Mouse (Mus musculus): ENCODE results near the gene Mtcp1.

Mtcp1 gene

DNA sequence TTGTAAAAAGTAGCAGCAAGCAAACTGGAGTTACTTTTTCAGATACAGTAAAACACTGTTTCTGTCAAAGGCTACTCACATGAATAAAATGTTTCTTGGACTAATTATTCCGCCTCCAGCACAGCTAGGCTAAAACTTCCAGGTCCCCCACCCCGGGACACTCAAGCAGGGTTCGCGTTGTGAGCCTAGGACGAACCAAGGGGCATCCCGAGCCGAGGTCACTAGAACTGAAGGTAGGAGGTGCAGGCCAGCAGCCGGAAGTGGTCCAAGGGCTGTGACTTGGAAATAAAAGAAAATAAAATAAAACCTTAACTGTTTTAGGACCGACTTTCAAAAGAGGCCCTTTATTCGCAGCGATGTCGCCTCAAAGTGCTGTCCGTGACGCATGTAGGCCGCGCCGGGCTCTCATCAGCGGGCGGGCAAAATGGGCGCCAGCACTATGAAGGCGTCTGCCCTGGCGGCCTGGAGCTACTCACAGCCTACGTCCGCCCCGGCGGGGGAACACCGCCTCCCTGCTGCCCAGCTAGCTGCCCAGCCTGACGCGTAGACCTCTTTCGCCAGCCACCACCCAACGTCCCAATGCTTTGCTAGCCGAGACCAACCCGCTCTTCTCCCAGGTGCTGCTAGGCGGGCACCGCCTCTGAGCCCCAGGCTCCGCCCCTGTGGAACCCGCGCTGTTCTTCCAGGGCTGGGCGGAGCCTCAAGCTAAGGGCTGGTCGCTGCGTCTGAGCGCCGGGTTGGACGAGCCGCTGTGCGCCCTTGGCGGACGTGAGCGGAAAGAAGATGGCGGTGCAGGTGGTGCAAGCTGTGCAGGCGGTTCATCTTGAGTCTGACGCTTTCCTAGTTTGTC, at the start of gene Mtcp1, which contains the start of the genes Cmc4 and Brcc3:
Mtcp1 (minus strand) TSS at position 653 of the 850 bp plus-strand sequence.
Cmc4 (minus strand) TSS at position 649 of the 850 bp plus-strand sequence.
Brcc3 (plus strand) TSS at position 693 of the 850 bp plus-strand sequence.
- peak; percentile 74 for DNase-seq

DNA sequence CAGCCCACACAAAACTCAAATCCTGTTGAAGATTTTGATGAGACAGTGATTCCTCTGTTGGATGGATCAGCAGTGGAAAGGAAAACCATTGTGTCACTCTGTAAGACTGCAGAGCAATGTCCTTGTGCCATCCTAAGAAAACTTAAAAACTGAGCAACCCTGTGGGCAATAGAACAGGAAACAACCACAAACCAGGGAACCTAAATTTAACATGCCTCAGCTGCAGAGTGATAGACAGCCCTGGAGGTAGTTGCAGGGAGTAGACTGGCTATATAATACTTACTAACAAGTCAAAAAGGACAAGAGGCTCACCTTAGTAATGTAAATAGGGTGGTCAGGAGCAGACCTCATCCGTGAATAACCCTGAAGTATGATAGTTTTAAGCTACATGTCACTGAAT, 38.2 kb upstream of the Mtcp1 start:
- DNase-seq: no peak

DNA sequence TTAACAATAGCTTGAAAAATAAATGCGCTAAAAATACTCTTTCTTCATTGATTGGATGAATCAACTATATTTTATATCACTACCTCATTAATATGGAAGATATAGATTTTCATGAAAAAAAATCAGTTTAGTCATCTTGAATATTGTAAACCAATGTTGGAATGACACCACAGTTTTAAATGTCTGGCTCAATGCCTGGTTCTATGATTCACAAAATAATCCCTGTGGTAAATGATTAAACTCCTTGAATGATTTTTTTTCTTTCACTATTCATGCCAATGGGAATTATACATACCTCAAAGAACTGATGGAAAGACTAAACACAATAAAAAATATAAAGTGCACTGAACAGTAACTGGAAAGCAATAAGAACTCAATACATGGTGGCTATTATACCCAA, 6.7 kb downstream of the Mtcp1 start:
- no peak for DNase-seq

DNA sequence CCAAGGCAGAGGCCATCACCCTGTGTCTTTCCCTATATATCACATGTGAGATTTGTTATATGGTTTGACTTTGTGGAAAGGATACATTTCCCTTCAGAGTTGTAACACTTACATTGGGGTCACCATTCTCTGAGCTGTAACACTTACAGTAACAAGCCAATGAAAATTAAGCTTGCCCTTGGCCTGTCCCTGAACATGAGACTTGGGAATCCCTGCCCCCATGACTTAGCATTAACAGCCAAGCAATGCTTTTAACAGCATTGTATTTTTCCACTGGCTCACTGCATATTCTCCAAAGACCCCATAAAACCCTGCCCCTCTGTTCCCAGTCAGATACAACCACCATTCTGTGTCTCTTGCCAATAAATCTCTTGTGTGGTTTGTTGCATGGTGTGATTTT, 13.0 kb downstream of the Mtcp1 start:
- DNase-seq: no peak

DNA sequence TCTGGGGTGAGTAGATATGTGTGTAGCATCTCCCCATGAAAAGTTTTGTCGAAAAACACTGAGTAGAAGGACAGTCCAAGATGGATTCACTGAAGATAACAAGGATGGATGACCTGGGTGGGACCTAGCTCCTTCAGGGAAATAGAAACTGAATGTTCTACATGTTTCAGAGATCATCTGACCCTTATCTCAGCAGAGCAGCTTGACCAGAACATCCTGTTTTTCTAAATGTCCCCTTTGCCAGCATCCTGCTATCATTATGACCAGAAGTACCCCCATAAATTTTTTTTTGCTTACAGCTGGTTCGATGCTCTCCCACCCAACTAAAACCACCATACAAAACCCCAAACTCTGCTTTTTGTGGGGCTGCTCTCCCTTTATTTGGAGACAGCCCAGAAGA, 13.7 kb downstream of the Mtcp1 start:
- no peak for DNase-seq

DNA sequence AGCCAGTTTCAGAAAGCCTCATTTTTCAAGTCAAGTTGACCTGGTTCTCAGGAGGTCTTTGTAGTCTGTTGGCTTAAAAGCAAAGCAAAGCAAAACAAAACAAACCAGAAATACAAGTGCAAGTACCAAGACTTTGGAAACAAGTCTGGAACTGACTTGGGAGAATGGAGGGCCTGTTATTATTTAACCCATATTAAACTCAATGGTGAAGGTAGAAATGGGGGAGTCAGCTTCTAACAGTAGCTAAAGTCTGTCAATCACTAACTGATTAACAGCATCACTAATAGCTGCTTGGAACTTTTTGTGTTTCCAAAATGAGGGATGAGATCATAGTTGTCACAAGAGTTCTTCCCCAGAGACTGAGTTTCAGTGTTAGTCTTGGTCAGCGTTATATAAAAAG, 16.9 kb downstream of the Mtcp1 start:
- DNase-seq: no peak

DNA sequence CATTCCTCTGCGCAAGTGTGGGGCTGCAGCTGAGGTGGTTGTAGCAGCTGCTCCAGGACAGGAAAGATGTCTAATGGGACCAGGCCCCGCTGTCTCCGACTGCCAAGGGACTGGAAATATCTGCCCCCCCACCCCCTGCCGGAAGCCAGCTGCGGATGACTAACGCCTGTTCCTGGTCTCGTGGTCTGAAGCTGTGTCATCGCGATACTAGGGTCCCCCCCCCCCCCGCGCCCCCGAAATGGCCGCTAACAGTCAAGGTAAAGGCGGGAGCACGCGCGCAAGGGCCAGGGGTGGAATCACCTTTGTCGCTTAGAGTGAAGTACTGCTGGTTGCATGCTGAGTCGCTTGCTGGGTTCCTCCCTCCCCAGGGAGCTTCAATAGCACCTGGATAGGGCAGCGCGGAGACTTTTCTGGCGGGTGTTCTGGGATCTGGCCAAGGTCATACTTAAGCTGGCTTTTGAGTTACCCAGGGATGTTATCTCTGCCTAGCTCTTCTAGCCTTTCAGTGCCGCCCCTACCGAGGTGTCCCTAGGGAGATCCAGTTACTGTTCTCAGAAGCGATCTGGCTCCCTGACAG, 34.1 kb downstream of the Mtcp1 start, which contains the start of the genes Fundc2 and F8:
Fundc2 (plus strand) TSS at position 205 of the 577 bp plus-strand sequence.
F8 (minus strand) TSS at position 421 of the 577 bp plus-strand sequence.
- peak; percentile 72 for DNase-seq

DNA sequence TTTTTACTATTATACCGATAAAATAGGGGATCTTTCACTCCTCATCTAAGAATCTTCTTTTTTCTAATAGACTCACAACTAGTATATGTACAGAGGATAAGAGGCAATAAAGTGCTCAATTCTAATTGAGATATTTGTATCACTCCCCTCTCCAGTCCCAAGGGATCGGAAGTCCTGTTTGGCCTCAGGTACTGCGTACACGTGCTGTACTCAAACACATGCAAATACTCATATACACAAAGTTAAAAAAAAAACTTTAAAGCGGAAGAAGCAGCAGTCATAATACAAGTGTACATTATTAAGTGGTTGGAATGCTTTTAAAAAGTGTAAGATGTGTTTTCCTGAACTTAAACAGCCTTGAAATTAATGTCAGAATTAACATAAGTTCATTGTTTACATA, 34.7 kb downstream of the Mtcp1 start:
- DNase-seq: no peak

DNA sequence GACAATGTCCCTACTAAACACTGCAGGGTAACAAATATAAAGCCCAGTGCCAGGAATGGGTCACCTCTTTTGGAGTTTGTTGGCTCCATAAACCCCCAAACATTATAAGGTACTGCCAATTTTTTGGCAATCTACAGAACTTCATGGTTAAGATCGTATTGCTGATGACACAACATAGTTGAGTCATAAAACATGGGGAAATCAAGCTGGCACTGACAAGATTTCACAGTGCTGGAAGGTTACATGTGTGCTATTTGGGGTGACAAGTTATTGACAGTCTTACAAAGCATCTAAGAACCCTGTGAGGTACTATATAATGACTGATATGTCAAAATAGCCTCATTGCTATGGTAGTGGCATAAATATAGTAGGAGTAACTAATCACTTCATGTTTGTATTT, 35.2 kb downstream of the Mtcp1 start:
- no peak for DNase-seq

DNA sequence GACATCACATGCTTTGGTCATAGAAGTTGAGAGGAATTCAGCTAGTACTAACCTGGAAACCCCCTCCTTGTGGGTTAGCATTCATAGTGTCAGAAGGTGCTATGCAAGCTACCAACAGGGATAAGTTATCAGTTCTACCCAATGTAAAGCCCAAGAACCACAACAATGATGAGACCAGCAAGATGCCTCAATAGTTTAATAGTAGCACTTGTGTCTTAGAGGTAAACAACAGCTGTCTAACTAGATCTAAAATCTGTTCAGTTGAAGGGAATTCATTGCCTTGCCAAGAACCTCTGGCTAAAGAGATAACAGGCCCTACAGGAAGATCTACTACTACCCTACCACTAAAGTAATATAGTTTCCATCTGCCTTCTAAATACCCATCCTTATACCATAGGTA, 39.6 kb downstream of the Mtcp1 start:
- no peak for DNase-seq

DNA sequence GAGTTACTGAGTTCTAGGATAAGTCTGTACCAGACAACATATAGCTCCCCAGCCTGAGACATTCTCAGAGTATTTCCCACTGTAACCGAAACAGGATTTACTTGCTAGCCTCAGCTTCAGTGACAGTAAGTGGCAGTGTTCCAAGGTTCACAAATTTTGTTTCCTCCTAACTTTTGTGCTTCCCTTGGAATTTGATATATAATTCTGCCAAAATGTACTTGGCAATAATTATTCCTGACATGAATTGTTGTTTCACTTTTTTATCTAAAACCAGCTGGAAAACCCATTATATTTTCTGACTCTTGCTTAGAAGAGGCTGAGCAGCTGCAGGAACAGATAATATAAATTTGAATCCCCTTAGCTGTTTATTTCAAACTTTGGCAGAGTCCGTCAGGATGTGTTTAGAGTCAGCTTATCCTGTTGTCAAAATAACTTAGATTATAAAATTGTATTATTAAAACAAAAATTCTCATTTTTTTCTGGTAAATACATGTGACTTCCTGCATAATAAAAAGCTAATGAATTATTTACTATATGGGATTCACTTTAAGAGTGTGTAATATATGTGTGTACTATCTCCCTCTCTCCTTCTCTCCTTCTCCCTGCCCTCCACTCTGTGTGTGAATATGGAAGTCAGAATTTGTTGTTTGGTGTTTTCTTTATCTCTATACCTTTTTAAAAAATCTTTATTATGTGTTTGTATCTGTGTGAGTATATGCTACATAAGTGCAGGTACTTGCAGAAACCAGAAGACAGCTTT, 43.5 kb downstream of the Mtcp1 start:
- DNase-seq: no peak

DNA sequence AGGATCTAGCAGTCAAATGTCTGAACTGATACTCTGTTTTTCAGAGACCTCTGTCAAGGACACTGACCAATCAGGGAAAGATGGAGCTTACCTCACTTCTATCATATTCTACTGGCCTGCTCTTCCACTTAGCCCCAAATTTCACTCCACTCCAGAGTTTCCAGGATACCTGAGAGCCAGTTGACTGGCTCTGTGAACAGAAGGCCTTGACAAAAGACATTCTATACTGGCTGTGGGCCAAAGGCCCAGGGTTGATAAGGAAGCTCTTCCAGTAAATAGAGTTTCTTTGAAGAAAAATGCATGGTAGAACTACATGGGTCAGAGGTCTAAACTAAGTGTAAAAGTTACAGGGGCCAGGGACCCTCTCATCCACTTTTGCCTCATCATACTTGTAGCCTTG, 46.2 kb downstream of the Mtcp1 start:
- DNase-seq: no peak
